Mouse (Mus musculus): ENCODE data around the gene Adcy9. TPM values are rescaled to one million over a fixed set of nuclear protein-coding genes. Genes with fewer than 3 reads are reported as not detected.
A peak's percentile ranks its signal among the peaks of the same experiment; 100 is the strongest.

Gene Adcy9
- polyA plus RNA-seq (2015; fragmentation: Nextera tagmentation; extraction: Ambion mirVana) = 1.3 and 1.5 TPM in 2 replicates

- peak within 1 kb of the TSS; percentile 80 for H3K27ac ChIP-seq (ENCODE audit: low read length)
- H3K27me3 ChIP-seq (ENCODE audit: control insufficient read depth, insufficient read depth, low read length) = 0 out of 2 replicates have a peak, but pooled peaks cover 5% of the 10 kb centered on the region
- no peaks in the 10 kb centered on the region for H3K36me3 ChIP-seq (ENCODE audit: control insufficient read depth, insufficient read depth, low read length)
- H3K4me3 ChIP-seq (replicated peaks; ENCODE audit: low read length) = peak within 1 kb of the TSS; percentile 78
- WGBS = under 1% methylated on average over 64 of the region's 64 CpGs
- H3K4me2 ChIP-seq (ENCODE audit: low read depth, low read length) = peak within 1 kb of the TSS; percentile 94
- peak within 1 kb of the TSS; percentile 86 for H3K9ac ChIP-seq (ENCODE audit: low read length)
- H3K4me1 ChIP-seq (ENCODE audit: control insufficient read depth, insufficient read depth, low read length) = peaks cover 22% of the 10 kb centered on the region
- no peaks in the 10 kb centered on the region for H3K9me3 ChIP-seq (replicated peaks; ENCODE audit: control insufficient read depth, low read length)
- peak; percentile 95 for ATAC-seq (ENCODE audit: insufficient read depth, low FRiP score)
These were observed at the start of gene Adcy9 for GRCm38 (mm10) chr16:4420298-4421054. TSS of gene Adcy9 (minus strand) at chr16:4420498.

GRCm38 (mm10) chr16:4469599-4470352 is 49.5 kb upstream of the Adcy9 start:
- no peaks in the 10 kb centered on the region for H3K27me3 ChIP-seq (ENCODE audit: control insufficient read depth, insufficient read depth, low read length)
- H3K9me3 ChIP-seq (replicated peaks; ENCODE audit: control insufficient read depth, low read length) = no peaks in the 10 kb centered on the region
- H3K4me2 ChIP-seq (ENCODE audit: low read depth, low read length) = no peak overlapping the region
- no peak overlapping the region for H3K4me3 ChIP-seq (replicated peaks; ENCODE audit: low read length)
- peak; percentile 61 for ATAC-seq (ENCODE audit: insufficient read depth, low FRiP score)
- H3K9ac ChIP-seq (ENCODE audit: low read length) = no peak overlapping the region
- H3K36me3 ChIP-seq (ENCODE audit: control insufficient read depth, insufficient read depth, low read length) = no peaks in the 10 kb centered on the region
- peaks cover 9% of the 10 kb centered on the region; the same call in 1 of the 2 replicates for H3K4me1 ChIP-seq (ENCODE audit: control insufficient read depth, insufficient read depth, low read length)
- WGBS = 51% methylated on average over 10 of the region's 10 CpGs
- peak overlapping the region; percentile 58 for H3K27ac ChIP-seq (ENCODE audit: low read length)

- Histone ChIP-seq H3K4me3 (replicated peaks; ENCODE audit: low read length) (no peak overlapping the region), H3K4me2 (ENCODE audit: low read depth, low read length) (no peak overlapping the region), H3K27me3 (ENCODE audit: control insufficient read depth, insufficient read depth, low read length) (no peaks in the 10 kb centered on the region), H3K27ac (ENCODE audit: low read length) (no peak overlapping the region), H3K9ac (ENCODE audit: low read length) (no peak overlapping the region), H3K9me3 (replicated peaks; ENCODE audit: control insufficient read depth, low read length) (no peaks in the 10 kb centered on the region), H3K36me3 (ENCODE audit: control insufficient read depth, insufficient read depth, low read length) (no peaks in the 10 kb centered on the region), H3K4me1 (ENCODE audit: control insufficient read depth, insufficient read depth, low read length) (no peaks in the 10 kb centered on the region)
- whole genome bisulfite sequencing = 60% methylated on average over 9 of the region's 9 CpGs
- no peak for ATAC-seq (ENCODE audit: insufficient read depth, low FRiP score)
These were observed 44.3 kb upstream of the Adcy9 start for GRCm38 (mm10) chr16:4464529-4465089.

- WGBS = 80% methylated on average over 3 of the region's 3 CpGs
- Histone ChIP-seq H3K9ac (ENCODE audit: low read length) (no peak overlapping the region), H3K9me3 (replicated peaks; ENCODE audit: control insufficient read depth, low read length) (no peaks in the 10 kb centered on the region), H3K36me3 (ENCODE audit: control insufficient read depth, insufficient read depth, low read length) (no peaks in the 10 kb centered on the region), H3K4me2 (ENCODE audit: low read depth, low read length) (no peak overlapping the region), H3K27me3 (ENCODE audit: control insufficient read depth, insufficient read depth, low read length) (no peaks in the 10 kb centered on the region), H3K4me3 (replicated peaks; ENCODE audit: low read length) (no peak overlapping the region), H3K27ac (ENCODE audit: low read length) (no peak overlapping the region), H3K4me1 (ENCODE audit: control insufficient read depth, insufficient read depth, low read length) (no peaks in the 10 kb centered on the region)
- ATAC-seq (ENCODE audit: insufficient read depth, low FRiP score) = no peak
These were observed 37.6 kb upstream of the Adcy9 start for GRCm38 (mm10) chr16:4457927-4458326.

DNA sequence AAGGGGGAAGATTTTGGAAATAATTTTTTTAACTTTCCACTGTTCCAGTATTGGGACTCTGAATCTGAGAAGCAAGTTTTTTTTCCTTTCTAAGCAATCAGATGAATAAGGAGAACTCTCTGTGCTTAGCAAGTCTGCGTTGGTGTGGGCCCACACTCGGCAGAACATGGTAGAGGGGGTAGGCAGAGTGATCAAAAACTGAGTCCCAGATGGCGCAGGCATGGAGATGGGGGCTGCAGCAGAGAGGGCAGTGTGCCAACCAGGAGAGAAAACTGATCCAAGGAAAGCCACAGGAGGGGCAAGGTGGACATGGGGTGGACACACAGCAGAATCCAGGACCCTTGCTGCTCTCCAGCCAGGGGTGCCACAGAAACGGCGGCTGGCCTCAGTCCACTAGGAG is 36.1 kb upstream of the Adcy9 start:
- H3K4me3 ChIP-seq (replicated peaks; ENCODE audit: low read length) = no peak overlapping the region
- H3K9ac ChIP-seq (ENCODE audit: low read length) = no peak overlapping the region
- H3K27me3 ChIP-seq (ENCODE audit: control insufficient read depth, insufficient read depth, low read length) = no peaks in the 10 kb centered on the region
- H3K27ac ChIP-seq (ENCODE audit: low read length) = no peak overlapping the region
- H3K36me3 ChIP-seq (ENCODE audit: control insufficient read depth, insufficient read depth, low read length) = no peaks in the 10 kb centered on the region
- H3K4me2 ChIP-seq (ENCODE audit: low read depth, low read length) = no peak overlapping the region
- no peaks in the 10 kb centered on the region for H3K9me3 ChIP-seq (replicated peaks; ENCODE audit: control insufficient read depth, low read length)
- H3K4me1 ChIP-seq (ENCODE audit: control insufficient read depth, insufficient read depth, low read length) = no peaks in the 10 kb centered on the region
- no peak for ATAC-seq (ENCODE audit: insufficient read depth, low FRiP score)
- 87% methylated on average over 5 of the region's 5 CpGs for WGBS

DNA sequence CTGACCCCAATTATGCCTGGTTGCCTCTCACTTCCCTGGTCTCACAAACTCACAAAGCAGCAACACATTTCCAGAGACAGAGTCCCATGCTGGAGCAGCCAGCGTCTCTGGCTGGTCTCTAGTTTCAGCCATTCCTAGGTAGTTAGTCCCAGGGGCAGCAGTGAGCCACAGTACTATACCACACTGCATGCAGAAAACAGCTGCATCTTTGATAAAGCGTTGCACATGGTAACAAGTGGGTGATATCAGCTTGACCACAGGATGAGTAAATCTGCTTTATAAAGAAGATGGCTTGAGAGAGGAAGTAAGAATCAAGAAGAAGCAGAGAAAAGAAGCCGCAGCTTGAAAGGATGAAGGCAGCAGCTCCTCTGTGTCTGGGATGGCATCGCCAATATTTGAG is 35.4 kb upstream of the Adcy9 start:
- Histone ChIP-seq H3K4me3 (replicated peaks; ENCODE audit: low read length) (no peak overlapping the region), H3K4me2 (ENCODE audit: low read depth, low read length) (no peak overlapping the region), H3K27ac (ENCODE audit: low read length) (no peak overlapping the region), H3K36me3 (ENCODE audit: control insufficient read depth, insufficient read depth, low read length) (no peaks in the 10 kb centered on the region), H3K9ac (ENCODE audit: low read length) (no peak overlapping the region), H3K4me1 (ENCODE audit: control insufficient read depth, insufficient read depth, low read length) (no peaks in the 10 kb centered on the region), H3K9me3 (replicated peaks; ENCODE audit: control insufficient read depth, low read length) (no peaks in the 10 kb centered on the region), H3K27me3 (ENCODE audit: control insufficient read depth, insufficient read depth, low read length) (no peaks in the 10 kb centered on the region)
- no peak for ATAC-seq (ENCODE audit: insufficient read depth, low FRiP score)
- 84% methylated on average over 4 of the region's 4 CpGs for WGBS

DNA sequence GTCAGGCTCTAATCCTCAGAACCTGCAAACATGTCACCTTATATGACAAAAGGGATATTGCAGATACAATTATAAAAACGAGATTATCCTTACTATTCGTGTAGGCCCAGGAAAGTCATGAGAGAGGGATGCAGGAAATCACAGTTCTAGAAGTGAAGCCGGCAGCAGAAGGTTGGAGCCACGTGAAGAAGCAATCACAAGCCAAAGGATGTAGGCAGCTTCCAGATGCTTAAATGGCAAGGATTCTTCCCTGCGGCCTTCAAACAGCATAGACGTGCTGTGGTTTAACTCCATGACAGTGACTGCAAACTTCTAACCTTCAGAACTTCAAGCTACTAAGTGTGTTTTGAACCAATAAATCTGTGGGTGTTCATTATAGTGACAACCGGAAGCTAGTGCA is 34.3 kb upstream of the Adcy9 start:
- Histone ChIP-seq H3K9me3 (replicated peaks; ENCODE audit: control insufficient read depth, low read length) (no peaks in the 10 kb centered on the region), H3K27ac (ENCODE audit: low read length) (no peak overlapping the region), H3K4me3 (replicated peaks; ENCODE audit: low read length) (no peak overlapping the region), H3K9ac (ENCODE audit: low read length) (no peak overlapping the region), H3K4me2 (ENCODE audit: low read depth, low read length) (no peak overlapping the region), H3K36me3 (ENCODE audit: control insufficient read depth, insufficient read depth, low read length) (no peaks in the 10 kb centered on the region), H3K4me1 (ENCODE audit: control insufficient read depth, insufficient read depth, low read length) (no peaks in the 10 kb centered on the region), H3K27me3 (ENCODE audit: control insufficient read depth, insufficient read depth, low read length) (no peaks in the 10 kb centered on the region)
- WGBS = 80% methylated on average over 7 of the region's 7 CpGs
- no peak for ATAC-seq (ENCODE audit: insufficient read depth, low FRiP score)

GRCm38 (mm10) chr16:4449418-4449817 is 29.1 kb upstream of the Adcy9 start:
- WGBS = 90% methylated on average over 6 of the region's 6 CpGs
- H3K4me1 ChIP-seq (ENCODE audit: control insufficient read depth, insufficient read depth, low read length) = no peaks in the 10 kb centered on the region
- H3K27ac ChIP-seq (ENCODE audit: low read length) = no peak overlapping the region
- H3K4me2 ChIP-seq (ENCODE audit: low read depth, low read length) = no peak overlapping the region
- no peak overlapping the region for H3K9ac ChIP-seq (ENCODE audit: low read length)
- no peaks in the 10 kb centered on the region for H3K9me3 ChIP-seq (replicated peaks; ENCODE audit: control insufficient read depth, low read length)
- H3K36me3 ChIP-seq (ENCODE audit: control insufficient read depth, insufficient read depth, low read length) = no peaks in the 10 kb centered on the region
- H3K4me3 ChIP-seq (replicated peaks; ENCODE audit: low read length) = no peak overlapping the region
- ATAC-seq (ENCODE audit: insufficient read depth, low FRiP score) = no peak
- H3K27me3 ChIP-seq (ENCODE audit: control insufficient read depth, insufficient read depth, low read length) = no peaks in the 10 kb centered on the region

GRCm38 (mm10) chr16:4448235-4448634 is 27.9 kb upstream of the Adcy9 start:
- 35% methylated on average over 9 of the region's 9 CpGs for WGBS
- H3K27me3 ChIP-seq (ENCODE audit: control insufficient read depth, insufficient read depth, low read length) = no peaks in the 10 kb centered on the region
- ATAC-seq (ENCODE audit: insufficient read depth, low FRiP score) = peak; percentile 33; the same call in 1 of the 2 replicates

More at GRCm38 (mm10) chr16:4448235-4448634, 27.9 kb upstream of the Adcy9 start:
- no peaks in the 10 kb centered on the region for H3K4me1 ChIP-seq (ENCODE audit: control insufficient read depth, insufficient read depth, low read length)
- H3K4me3 ChIP-seq (replicated peaks; ENCODE audit: low read length) = no peak overlapping the region
- no peak overlapping the region for H3K4me2 ChIP-seq (ENCODE audit: low read depth, low read length)
- no peaks in the 10 kb centered on the region for H3K9me3 ChIP-seq (replicated peaks; ENCODE audit: control insufficient read depth, low read length)
- no peak overlapping the region for H3K9ac ChIP-seq (ENCODE audit: low read length)
- H3K27ac ChIP-seq (ENCODE audit: low read length) = no peak overlapping the region
- no peaks in the 10 kb centered on the region for H3K36me3 ChIP-seq (ENCODE audit: control insufficient read depth, insufficient read depth, low read length)
